Mouse (Mus musculus) thymus, postnatal 10 days (tissue): ENCODE data around the gene Gm49416.
"Not testable (repeated sequence)": the region's sequence is repeated elsewhere in the genome, so short reads cannot be mapped to it uniquely, and the experiment has no call there.

Experiments used
- DNase-seq, 2 experiments: peaks; one replicate each; pipeline ENCODE4 v3.0.0; 2021; ENCODE audit warnings: low spot score in 2 of 2

Gm49416 gene

GRCm38 (mm10) chr19:8875031-8875430 lies 13.7 kb upstream of the Gm49416 start:
- DNase-seq, result no peak

DNA sequence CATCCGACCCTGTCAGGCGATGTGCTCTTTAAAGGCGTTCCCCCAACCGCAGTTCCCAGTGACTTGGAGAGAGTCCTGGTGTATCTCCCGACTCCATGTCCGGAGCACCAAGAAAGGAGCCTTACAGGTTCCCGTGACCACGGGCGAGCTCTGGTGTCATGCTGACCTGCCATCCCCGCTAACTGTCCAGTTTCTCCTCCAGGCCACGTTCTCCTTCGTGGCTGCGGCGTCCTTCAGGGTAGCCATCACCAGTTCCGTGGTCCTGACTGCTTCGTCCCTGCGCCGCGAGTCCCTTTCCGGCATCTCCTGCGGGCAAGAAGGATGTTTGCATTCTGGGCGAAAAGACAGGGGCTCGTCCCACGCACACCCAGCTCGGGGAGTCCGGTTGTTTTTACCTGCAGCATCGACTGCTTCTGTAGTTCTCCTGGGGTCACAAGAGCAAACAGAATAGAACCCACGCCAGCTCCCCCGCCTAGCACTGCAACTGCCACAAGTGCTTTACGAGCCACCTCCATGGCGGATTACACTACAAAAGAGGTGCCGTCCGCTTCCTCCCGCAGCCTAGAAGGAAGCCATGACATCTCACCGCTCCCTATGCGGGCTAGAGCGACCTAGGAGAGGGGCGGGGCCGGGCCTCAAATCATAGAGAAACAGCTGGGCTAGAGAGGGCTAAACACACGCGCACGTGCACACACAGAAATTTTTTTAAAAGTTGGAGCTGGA lies 8.3 kb upstream of the Gm49416 start, which contains the start of gene Uqcc3:
Gene Uqcc3 (minus strand): TSS at position 613 of the 723 bp plus-strand sequence.
- DNase-seq, result peak; percentile 88

- no peak for DNase-seq
Observed at GRCm38 (mm10) chr19:8881034-8881392, 7.7 kb upstream of the Gm49416 start.

DNA sequence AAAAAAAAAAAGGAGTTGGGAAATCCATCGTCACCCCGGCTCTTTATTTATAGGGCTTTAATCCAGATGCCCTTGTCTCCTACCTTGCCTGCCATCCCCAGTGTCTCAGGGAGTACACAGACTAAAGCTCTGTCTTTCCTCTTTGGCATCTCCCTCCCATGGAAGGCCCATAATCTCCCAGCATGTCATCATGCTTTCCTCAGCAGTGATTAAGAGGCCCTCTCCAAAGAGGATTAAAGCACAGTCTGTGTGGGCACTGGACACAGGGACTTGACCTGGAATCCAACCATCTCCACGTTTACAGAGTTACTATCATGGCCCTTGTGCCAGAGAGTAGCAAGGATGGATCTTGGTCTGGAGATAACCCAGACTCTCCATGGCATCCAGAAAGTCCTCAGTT lies 5.1 kb upstream of the Gm49416 start, which contains the start of the genes Lbhd1 and Gm49403:
Gene Lbhd1 (plus strand): TSS at position 117 of the 400 bp plus-strand sequence.
Gene Gm49403 (plus strand): TSS at position 315 of the 400 bp plus-strand sequence.
- no peak for DNase-seq

GRCm38 (mm10) chr19:8886916-8887584 lies 1.7 kb upstream of the Gm49416 start:
- DNase-seq, result no peak

- DNase-seq, result no peak
Observed at GRCm38 (mm10) chr19:8887585-8888463, 902 bp upstream of the Gm49416 start.

- DNase-seq, result peak; percentile 73 to 83
Observed at GRCm38 (mm10) chr19:8892829-8893766, 4.4 kb downstream of the Gm49416 start, which contains the start of gene Ints5. Ints5 (plus strand) TSS chr19:8893005.

- no peak for DNase-seq
Observed at GRCm38 (mm10) chr19:8895397-8895960, 6.8 kb downstream of the Gm49416 start.

GRCm38 (mm10) chr19:8896231-8896630 lies 7.5 kb downstream of the Gm49416 start:
- DNase-seq, result not testable (repeated sequence)

DNA sequence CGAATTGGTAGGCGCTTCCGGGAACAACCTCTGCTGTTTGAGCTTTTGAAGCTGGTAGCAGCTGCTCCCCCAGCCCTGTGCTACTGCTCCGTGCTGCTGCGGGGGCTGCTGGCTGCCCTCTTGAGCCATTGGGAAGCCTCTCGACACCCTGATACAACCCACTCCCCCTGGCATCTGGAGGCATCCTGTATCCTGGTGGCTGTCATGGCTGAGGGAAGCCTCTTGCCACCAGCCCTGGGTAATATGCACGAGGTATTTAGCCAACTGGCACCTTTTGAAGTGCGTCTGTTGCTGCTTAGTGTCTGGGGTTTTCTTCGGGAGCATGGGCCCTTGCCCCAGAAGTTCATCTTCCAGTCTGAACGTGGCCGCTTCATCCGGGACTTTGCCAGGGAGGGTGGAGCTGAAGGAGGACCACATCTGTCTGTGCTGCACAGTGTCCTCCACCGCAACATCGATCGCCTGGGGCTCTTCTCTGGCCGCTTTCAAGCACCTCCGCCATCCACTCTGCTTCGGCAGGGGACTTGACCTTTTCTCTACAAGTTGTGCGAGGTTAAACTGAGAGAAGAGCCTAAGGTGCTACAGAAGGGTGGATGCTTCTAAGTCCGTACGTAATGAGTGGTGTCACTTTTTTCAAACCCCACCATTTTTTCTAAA lies 8.6 kb downstream of the Gm49416 start:
- DNase-seq, result not testable (repeated sequence)

DNA sequence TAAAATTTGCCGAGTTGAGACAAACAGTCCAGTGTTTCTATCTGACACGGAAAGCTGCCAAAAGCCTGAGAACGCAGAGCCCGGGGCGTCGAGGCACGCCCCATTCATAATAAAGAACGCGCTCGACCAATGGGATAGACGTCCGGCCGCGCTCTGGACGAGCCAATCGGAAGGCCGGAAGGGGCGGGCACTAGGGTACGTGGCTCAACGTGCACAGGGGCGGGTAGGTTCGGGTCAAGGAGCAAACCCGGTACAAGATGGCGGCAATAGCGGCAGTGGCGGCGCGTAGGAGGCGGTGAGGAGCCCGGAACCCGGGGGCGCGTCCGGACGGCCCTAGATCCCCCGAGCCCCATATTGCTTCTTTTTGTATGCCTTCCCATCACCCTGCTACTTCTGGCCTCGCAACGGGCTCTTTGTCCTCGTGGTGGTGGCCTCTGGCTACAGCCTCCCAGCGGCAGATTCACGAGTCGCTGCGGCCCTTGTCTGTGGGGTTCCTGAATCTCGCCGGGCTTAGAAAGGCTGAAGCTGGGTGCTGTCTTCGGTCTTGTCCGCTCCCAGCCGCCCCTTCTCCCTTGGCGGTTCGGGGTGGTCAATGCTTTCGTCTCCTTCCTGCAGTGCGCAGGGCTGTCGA lies 9.3 kb downstream of the Gm49416 start, which contains the start of gene Ganab:
Gene Ganab (plus strand): TSS at position 207 of the 631 bp plus-strand sequence.
- peak; percentile 90 to 92 for DNase-seq

- no peak for DNase-seq
Observed at GRCm38 (mm10) chr19:8898576-8898975, 9.8 kb downstream of the Gm49416 start.

DNA sequence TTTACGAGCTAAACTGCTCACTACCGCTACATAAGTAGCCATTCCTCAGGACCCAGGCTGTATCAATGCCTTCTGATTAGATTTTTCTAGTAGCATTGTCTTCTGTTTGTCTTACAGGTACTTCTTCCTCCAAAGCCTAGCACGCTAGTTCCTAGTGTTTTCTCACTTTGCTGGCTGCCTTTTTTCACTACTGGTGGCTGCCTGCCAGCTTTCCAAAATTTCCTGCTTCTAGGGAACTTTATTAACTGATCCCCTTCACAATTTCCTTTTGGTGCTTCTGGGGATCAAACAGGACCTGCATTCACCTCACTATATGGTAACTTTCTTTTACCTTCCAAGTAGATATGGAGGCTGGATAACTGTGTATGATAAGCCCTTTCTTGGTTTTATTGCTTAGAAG lies 10.4 kb downstream of the Gm49416 start:
- DNase-seq, result no peak

- DNase-seq, result no peak
Observed at GRCm38 (mm10) chr19:8903412-8903811, 14.7 kb downstream of the Gm49416 start.

DNA sequence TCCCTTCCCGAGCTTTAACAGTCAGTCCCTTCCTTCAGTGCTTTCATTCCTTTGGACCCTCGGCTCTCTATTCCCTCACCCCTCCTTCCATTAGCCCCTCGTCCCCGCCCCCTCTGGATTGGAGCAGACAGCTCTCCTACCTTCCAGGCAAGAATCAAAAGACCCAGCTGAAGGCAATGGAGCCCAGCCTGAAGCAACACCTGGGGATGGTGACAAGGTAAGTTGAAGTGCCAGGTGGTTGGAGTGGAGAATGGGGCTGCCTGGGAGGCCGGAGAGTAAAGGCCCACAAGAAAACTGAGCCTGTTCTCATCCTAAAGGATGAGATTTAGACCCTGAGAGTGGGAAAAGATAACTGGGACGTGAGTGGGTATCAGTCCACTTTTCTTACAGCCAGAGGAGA lies 19.8 kb downstream of the Gm49416 start:
- DNase-seq, result no peak

DNA sequence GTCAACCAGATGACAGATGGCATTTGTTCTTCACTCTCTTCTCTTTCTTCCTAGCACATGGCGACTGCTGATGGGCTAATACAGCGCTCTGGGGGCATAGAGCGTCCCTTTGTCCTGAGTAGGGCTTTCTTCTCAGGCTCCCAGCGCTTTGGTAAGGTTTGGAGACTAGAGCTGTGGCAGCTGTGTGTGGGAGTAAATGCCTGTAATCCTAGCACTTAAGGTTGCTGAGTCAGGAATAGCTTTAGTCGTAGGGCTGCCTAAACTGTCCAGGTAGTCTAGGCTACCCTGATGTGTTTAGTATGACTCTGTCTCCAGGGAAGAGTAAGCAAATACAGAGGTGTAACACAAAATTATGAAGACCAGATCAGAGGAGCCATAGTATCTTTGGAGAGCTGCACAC lies 23.1 kb downstream of the Gm49416 start:
- DNase-seq, result no peak

GRCm38 (mm10) chr19:8914212-8914611 lies 25.5 kb downstream of the Gm49416 start:
- DNase-seq, result no peak

GRCm38 (mm10) chr19:8919000-8919399 lies 30.3 kb downstream of the Gm49416 start:
- no peak for DNase-seq

DNA sequence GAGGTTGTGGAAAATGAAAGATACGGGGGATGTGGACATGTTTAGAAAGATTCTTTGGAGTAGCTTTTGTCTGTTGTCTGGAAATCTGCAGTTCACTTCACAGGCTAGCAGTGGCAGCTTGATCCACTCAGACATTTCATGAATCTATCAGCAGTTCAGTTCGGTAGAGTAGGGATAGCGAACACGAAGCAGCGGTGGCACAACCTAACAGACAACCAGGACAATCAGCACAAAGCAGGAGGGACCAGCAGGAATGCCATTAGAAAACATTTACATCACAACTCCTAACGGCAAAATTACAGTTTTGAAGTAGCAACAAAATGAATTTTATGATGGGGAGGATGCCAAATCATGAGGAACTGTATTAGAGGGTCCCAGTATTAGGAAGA lies 31.0 kb downstream of the Gm49416 start:
- no peak for DNase-seq
